Mouse (Mus musculus) gastrocnemius, postnatal 25 days (tissue): ENCODE results near the gene Tvp23b. TPM values are rescaled to one million over a fixed set of nuclear protein-coding genes. Genes with fewer than 3 reads are reported as not detected.
A peak's percentile ranks its signal among the peaks of the same experiment; 100 is the strongest.

Source experiments
- DNase-seq: peaks from one replicate; pipeline ENCODE4 v3.0.0; 2022
- total RNA-seq, 2 experiments: library from RNA; stranded (reverse); gene quantifications; 1 replicate in 1 of 2; 2 replicates in 1 of 2; pipeline ENCODE4 v1.2.3; 2021

Tvp23b gene
- total RNA-seq, 2 experiments from 2014 or later, result 6.7 to 8.0 TPM

DNA sequence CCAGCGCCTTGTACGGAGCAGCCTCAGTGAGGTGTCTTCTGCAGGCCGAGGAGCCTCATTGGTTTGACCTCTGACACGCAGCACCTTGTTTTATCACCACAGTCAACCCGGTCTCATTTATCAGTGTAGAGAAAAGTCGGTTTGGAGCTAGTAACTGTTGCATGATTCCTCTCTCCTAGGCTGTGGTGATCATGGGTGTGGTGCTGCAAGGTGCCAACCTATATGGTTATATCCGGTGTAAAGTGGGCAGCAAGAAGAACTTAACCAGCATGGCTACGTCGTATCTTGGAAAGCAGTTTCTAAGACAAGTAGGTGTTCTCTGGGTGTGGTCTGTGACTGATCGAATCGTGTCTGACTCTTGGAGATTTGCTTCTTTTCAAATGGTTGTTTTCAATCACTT, 12.5 kb downstream of the Tvp23b start:
- no peak for DNase-seq

DNA sequence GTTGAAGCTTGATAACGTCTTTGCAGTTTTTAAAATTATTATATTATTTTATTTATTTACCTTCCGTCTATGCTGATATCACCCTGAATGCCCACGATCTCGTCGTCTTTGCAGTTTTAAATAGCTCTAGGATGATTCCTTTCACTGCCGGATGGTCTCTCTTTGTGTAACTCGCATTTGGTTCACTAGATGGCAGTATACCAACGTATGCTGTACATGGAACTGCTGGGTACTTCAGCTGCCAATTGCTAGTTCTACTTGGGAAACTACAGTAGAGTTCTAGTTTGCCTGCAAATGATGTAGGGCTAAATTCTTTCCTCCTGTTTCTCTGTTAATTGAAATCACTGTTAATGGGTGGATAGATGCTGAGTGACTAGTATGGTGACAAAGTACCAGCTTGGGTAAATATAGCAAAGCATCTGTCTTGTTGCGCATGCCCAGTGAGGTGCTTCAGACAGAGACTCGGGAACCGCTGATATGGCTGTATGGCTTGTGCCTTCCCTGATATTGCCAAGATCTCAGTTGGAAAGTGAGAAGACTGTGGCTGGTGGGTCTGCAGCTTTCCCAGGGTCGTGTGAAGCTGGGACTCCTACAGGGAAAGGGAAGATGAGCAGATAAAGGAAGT, 22.6 kb downstream of the Tvp23b start:
- peak; percentile 32 for DNase-seq

DNA sequence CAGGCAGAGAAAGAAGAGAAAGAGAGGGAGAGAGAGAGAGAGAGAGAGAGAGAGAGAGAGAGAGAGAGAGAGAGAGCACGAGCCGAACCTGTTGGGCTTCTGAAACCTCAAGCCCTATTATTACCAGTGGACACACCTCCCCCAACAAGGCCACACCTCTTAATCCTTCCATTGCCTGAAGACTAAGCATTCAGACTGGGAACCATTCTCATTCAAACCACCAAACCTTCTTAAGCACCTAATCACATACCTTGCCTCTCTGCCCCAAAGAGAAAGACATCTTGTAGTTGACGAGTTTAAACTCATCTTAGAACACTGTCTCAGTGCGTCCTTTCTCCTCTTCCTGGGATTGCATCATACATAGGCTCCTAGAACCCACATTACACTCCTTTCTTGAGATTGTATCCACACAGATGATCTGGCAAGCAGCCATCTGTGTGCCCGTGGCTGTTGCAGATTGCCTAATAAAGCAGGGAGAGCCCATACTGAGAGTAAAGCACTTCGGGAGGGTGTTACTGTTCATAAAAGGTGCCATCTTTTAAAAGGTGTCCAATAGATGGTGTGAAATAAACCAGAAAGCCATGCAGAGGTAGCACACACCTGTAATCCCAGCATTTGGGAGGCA, 24.7 kb downstream of the Tvp23b start:
- DNase-seq, result no peak

DNA sequence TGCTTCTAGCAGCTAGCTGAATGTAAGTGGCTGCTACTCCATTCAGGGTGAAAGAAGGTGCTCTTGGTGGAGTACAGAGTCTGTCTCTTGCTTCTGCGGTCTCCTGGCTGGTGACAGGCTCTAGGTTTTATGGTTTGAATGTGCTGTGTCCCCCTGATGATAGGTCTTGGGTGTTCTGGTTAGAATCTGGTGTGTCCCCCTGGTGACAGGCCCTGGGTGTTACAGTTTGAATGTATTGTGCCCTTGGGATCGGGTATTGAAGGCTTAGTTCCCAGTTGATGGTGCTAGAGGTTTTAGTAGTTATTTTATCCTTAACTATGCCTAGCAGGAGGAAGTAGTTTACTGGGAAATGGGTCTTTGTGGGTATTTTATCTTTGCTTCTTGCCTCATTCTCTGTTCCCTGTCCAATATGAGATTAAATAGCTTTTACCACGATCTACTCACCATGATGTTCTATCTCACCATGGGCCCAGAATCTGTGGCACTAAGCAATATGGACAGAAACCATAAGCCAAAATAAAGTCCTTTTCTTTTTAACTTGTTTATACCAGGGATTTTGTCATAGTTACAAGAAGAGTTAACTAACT, 30.6 kb downstream of the Tvp23b start:
- no peak for DNase-seq

DNA sequence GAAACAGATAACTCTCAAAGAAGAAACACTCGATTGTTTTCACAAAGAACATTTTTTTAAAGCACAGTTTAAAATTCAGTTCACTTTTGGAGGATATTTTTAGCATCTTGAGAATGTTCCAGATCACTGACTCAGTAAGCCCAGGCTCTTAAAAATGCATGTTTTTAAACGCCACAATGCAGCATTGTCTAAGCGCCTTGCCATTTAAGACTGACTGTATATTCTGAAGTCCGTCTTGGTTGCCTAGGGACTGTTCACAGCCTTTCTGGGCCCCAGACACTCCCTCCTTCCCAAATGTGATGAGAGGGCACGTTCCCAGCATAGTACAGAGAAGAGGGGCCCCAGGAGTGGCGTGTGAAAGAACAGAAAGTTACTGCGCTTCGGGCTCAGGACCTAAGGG, 32.1 kb downstream of the Tvp23b start:
- DNase-seq, result no peak

DNA sequence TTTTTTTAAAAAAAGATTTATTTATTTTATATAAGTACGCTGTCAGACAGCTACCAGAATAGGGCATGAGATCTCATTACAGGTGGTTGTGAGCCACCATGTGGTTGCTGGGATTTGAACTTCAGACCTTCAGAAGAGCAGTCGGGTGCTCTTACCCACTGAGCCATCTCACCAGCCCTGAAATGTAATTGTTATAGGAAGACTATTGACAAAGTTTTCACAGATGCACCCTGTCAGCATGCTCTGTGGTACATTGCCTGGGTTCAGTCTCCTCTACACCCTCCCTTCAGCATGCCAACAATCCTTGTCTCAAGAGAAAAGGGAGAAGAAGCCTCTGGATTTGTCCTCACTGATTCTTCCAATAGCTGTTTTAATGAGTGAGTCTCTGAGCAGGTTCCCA, 33.9 kb downstream of the Tvp23b start:
- no peak for DNase-seq

DNA sequence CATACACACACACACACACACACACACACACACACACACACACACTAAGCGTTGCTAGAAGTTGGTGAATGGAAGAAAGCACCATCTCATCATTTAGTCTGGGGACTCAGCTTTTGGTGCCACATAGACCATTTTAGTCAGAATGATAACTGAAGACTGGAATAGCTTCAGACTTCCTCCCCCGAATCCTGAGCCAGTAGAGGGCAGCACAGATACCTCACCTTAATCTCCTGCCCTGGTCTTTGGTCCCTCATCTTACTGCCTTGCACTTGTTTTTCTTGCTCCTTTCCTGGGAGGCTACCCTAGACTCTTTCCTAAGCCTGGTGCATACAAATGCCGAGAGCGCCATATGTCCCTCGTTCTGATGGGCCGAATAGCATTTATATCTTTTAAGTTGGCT, 35.3 kb downstream of the Tvp23b start:
- DNase-seq, result no peak

DNA sequence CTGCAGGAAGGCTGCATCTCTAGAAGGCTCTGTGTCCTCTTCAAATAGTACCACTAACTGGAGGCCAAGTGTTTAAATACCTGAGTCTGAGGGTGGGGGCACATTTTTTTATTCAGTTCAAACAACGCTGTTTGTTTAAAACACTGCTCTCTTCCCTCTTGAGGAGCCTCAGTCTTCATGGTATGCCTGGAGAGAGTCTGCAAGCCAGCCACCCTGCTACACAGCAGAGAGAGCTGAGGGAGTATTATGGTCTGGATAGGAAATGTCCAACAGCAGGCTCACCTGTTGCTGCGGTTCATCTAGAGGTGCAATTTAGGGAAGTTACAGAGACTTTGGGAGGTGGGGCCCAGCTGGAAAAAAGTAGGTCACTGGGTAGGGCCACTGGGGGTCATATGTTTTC, 36.2 kb downstream of the Tvp23b start:
- no peak for DNase-seq

DNA sequence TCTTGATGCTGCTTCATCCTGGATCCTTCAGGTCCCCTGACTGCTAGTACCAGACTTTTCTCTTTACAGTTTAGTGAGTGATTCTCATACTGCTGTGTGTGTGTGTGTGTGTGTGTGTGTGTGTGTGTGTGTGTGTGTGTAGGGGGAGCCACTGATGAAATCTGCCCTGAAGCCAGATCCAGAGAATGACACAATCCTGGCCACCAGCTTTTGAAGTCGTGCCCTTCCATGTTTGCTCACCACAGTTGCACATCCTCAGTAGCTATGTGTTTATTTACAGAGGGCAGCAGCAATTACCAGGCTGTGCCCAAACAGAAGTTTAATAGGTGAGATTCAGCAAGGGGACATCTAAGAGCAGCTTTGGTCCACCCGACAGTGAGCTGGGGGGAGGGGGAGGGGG, 37.5 kb downstream of the Tvp23b start:
- no peak for DNase-seq

DNA sequence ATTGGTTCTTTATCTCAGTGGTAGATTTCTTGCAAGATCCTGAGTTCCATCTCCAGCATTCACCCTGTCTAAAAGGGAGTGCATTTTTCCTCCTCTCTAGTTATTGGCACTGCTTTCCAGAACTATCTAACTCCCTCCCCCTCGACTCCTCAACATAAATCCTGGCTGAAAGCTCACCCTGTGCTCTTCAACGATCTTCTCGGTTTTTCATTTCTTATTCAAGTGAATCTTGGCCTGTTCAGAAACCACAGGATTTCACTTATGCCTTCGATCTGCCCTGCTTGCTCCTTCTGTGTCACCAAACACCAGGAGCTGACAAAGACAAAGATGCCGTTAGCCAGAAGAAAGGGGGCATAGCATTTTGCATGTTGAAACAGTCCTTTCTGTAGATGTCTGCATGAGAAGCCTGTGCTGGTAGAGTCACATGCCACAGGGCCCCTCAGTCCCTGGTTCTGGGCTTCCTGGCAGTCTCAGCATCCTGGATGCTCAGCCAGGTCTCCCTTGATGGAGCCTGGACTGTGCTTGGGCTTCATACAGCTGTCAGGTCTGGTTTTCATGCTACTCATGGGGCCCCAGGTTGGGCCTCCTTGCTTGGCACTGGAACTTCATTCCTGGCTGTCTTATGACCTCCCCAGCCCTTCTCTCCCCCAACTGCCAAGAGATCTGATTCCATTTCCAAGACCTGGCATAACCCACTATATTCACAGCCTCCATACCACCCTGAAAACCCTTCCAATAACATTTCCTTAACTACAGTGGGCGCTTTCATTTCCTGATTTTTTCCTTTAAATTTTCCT, 40.9 kb downstream of the Tvp23b start:
- peak; percentile 22 for DNase-seq

DNA sequence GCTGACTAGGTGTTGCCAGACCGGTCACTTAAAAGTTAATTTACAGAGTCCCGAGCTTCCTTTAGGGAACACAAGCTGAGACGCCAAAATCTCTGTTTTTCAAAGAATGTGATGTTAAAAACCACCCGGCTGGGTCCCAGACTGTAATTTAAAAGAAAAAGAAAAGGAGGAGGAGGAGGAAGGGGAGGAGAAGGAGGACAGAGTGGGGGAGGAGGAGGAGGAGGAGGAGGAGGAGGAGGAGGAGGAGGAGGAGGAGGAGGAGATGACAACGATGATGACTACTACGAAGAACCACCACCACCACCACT, 41.4 kb downstream of the Tvp23b start:
- no peak for DNase-seq

DNA sequence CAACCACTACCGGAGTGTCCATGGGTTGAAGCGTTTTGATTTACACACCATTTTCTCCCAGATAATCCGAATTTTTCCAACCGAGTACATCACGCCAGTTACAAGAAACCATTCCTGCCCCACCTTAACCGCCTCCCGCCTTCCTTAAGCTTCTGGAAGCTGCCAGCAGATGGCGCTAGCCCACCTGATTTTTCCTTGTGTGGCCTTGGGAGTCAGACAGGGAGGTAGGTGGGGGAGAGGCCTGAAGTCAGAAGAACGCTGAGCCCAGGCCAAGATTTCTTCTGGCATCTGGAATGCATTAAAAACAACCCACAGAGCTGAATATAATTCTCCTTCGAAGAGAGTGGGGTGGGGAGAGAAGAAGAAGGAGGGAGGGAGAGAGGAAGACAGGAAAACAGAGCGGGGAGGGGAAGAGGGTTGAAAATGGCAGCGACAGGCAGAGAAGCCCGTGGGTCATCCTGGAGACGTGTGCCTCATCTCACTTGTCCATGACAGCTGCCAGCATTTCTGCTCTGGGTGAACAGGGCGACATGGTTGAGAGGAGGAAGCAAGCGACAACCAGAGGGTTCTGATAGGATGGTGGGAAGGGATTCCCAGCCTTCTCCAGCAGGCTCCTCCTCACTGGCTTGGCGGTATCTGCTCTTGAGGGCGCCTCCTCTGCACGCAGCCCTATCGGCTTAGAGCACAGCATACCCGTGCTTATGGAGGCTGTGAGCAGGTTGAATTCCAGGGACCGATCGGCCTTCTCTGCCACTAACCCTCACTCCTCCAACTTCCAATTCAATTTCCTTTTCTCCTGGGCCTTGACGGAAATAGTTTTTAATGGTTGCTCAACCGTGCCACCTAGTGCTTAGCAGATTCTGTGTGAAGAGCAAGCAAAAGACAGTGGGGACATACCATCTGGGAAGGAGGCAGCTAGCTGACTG, 42.1 kb downstream of the Tvp23b start:
- DNase-seq, result peak; percentile 91

DNA sequence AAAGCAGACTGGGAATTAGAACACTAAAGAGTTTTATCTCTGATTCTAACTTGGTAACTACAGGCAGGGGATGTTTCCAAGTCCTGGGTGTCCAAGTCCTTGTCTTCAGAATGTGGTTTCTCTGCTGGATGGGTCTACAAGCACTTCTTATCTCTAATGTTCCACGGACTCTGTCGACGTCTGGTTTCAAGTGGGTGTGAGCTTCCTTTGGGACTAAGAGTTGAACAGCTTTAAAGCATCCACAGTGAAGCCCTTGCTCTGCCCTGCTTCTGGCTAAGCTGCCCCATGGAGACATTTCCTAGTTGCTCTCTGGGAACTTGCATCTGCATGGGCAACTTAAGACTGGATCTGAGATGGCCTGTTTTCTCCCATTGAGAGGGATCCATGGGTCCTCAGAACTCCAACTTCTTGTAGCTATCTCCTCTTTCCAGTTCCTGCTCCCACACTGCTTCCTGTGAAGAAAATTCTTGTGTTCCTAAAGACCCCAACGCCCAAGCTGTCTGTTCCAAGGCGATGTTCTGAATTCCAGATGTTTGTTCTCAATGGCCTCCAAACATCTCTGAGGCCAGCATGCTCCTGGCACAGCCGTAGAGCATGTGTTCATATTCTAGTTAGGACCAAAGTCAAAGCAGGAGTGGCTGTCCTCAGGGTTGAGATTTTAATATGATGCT, 45.0 kb downstream of the Tvp23b start:
- peak; percentile 67 for DNase-seq

DNA sequence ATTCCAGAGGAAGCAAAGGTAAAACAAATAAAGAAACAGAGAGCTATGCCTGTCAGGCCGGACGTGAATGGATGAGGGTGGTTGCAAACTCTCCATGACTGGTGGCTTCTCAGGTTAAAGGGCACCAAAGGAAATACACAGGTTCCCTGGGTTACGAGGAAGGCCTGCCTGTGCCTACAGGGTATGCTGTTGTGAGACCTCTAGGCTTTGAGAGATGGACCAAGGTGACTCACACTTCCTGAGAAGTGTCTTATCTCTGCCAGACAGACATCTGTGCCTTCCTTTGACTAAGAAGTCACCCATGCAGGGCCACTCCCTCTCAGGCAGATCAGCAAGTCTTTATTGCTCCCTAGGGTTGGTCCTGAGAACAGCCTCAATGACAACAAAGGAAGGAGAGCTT, 50.5 kb downstream of the Tvp23b start:
- no peak for DNase-seq

DNA sequence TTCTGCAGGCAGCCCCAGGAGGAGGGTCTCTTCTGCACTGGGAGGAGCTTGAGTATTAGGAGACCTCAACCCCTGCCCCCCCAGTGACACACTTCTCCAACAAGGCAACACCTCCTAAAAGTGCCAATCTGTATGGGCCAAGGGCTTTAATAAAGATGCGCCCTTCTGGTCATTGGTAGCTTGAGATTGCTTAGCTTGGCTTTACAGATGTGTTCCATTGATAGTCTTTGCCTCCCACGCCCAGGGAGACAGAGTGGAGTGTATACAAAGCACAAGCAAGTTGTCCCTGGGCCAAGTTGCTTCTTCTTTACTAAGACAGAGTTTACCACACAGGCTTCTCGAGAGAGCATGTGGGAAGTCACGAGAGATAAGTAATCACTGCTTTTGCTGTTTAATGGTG, 51.3 kb downstream of the Tvp23b start:
- no peak for DNase-seq

DNA sequence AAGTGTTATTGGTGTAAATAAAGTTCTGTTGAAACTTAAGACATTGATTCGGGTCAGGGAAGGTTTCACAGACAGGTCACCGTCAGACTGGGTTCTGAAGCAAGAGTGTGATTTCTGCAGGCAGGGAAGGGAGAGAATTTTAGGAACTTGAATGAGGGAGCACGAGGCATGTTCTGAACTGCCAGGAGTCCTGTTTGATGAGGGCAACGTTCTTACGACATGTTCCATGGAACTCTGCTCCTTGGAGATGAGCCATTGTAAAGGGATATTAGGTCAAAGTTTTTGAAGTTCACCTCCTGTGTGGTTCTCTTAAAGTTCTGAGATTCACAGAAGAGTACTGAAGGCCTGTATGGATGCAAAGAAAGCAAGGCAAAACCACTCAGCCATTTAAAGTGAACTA, 51.9 kb downstream of the Tvp23b start:
- no peak for DNase-seq

DNA sequence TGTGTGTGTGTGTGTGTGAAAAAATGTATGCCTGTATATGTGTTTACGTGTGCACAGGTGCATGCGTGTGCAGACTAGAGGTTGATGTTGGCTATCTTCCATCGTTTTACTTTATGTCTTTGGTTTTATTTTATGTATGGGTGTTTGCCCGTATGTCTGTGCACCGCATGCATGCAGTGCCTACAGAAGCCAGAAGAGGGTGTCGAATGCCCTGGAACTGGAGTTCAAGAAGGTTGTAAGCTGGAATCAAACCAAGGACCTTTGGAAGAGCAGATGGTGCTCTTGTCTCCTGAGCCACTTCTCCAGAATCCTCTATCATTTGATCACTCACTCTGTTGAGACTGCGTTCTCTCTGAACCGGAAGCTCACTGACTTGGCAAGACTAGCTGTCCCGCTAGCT, 53.8 kb downstream of the Tvp23b start:
- no peak for DNase-seq

DNA sequence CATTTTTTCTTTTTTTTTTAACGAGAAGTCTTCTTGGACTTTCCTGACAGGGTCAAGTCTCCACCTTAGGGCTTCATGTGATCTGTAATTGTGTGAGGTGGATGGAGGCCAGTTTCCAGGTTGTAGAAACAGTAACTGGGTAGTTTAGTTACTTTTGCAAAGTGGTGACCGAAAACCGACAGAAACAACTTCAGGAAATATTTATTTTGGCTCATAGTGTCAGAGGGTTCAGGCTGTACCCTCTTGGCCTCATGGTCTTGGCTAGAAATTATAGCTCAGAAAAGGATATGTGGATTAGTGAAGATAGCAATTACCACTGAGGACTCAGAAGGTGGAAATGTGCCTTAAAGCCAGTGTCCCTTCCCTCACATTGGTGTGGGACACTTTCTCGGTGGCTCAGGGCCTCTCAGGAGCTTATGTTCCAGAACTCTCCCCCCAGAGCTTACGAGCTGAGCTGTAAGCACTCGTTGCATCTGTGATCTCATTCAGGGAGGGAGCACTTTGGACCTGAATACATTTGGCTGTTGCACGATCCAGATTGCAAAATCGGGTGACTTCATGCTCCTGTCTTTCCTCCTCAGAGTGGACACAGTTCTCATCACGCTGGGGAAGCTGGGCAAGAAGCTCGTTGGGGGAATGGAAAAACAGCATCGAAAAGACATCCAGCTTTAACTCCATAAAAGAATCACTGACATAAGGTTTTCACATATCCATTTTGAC, 55.7 kb downstream of the Tvp23b start:
- DNase-seq, result peak; percentile 62

DNA sequence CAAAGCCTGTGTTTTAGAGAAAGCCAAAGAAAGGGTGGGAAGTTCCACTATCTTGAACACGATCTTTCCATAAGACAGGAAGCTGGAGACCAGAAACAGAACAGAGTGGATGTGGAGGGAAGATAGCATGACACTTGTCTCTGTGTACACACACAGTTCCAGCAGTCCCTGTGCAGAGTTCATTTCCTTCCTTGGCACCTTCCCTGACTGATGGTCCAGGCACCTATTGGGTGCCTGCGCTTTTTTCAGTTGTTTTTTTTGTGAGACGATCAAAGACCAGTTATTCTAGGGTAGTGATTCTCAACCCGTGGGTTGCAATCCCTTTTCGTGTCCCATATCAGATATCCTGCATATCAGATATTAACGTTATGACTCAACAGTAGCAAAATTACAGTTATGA, 58.7 kb downstream of the Tvp23b start:
- no peak for DNase-seq

DNA sequence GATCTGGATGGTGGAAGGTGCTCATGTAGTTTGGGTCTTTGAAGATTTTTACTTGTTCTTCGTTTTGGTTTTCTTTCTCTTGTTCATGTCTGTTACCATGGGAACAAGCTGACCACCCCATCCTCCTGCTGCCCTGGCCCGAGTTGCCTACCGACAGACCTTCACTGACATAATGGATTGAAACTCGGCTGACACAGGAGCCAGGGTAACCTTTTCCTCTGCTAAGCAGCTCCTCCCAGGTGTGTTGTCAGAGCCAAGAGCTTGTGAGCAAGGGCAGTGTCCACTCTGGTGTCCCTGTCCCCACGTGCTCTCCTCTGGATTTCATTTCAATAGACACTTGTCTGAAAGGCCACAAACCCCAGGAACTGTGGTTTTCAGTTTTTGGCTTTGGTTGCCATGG, 59.7 kb downstream of the Tvp23b start:
- no peak for DNase-seq

DNA sequence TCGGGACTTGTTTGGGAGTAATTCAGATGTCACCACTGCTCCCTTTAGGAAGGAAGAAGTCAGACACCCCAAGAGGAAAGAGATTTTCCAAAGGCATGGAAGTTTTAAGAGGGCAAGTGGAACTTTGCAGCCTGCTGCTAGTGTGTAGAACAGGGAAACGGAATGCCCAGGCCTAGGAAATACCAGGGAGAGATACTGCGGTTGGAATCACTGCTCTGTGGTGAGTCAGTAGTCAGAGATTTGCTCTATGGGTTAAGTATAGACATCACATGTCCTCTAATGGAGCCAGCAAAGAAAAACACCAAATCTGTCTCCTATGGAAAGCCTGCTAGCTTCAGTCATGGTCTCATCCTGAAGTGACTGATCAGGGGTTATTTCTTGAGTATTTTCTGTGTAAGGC, 60.9 kb downstream of the Tvp23b start:
- DNase-seq, result no peak
